Mouse (Mus musculus): ENCODE data around the gene Sfxn2. TPM values are rescaled to one million over a fixed set of nuclear protein-coding genes. Genes with fewer than 3 reads are reported as not detected.

The Sfxn2 gene
- polyA plus RNA-seq, 1 experiment = 1.3 TPM

DNA sequence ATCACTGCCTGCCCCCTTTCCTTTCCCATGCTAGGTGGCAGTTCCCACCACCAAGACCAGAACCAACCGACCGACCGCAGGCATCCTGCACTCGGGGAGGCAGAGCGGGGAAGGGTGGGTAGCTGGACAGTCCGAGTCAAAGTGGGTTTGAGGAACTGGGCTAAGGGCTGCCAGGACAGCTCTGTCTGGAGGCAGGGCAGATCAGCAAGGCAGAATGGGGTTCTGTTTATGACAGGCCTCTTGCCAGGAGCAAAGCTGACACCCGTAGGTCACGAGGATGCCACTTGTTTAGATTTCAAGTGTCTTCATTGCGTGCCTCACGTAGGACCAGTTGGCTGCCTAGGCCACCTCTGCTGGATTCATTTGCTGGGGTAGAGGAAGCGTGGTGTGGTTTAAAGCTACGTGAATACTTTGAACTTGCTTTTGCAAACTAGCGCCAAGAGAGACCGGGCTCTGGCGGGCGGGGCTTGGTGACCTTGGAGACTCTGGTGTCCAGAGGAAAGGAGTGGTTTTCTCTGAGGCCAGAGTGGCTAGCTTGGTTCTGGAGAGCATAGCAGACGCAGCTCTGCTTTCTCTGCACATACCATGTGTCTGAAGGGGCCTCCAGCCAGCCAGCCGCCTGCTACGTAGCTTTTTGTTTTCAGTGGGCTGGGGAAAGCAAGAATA lies 68.4 kb downstream of the Sfxn2 start:
- H3K36me3 ChIP-seq (ENCODE audit: control insufficient read depth, insufficient read depth, low read length) = peaks cover 34% of the 10 kb centered on the region
- TF ChIP-seq POLR2A (IDR thresholded peaks at IDR 0.05; ENCODE audit: low read depth, low read length) (no peak), CTCF (IDR thresholded peaks at IDR 0.05; ENCODE audit: extremely low read depth, insufficient read length, insufficient replicate concordance, low read depth, low read length) (no peak)
- H3K4me1 ChIP-seq (ENCODE audit: control insufficient read depth, insufficient read depth, insufficient read length, low read length) = peaks cover 13% of the 10 kb centered on the region
- peak overlapping the region; percentile 44 for H3K27ac ChIP-seq (ENCODE audit: insufficient read depth, low read depth, low read length)
- WGBS = 42% methylated on average over 19 of the region's 19 CpGs
- H3K4me3 ChIP-seq (ENCODE audit: low read depth, low read length) = no peak overlapping the region
- H3K27me3 ChIP-seq (ENCODE audit: control insufficient read depth, insufficient read depth, low read length) = no peaks in the 10 kb centered on the region

- peaks cover 34% of the 10 kb centered on the region for H3K36me3 ChIP-seq (ENCODE audit: control insufficient read depth, insufficient read depth, low read length)
- H3K27ac ChIP-seq (ENCODE audit: insufficient read depth, low read depth, low read length) = peak overlapping the region; percentile 44; the same call in 1 of the 2 replicates
- no peak overlapping the region for H3K4me3 ChIP-seq (ENCODE audit: low read depth, low read length)
- peaks cover 13% of the 10 kb centered on the region for H3K4me1 ChIP-seq (ENCODE audit: control insufficient read depth, insufficient read depth, insufficient read length, low read length)
- WGBS = 75% methylated on average over 22 of the region's 22 CpGs
- 0 out of 2 replicates have a peak, but pooled peaks have one; percentile 14 for TF ChIP-seq POLR2A (IDR thresholded peaks at IDR 0.05; ENCODE audit: low read depth, low read length)
- TF ChIP-seq CTCF (IDR thresholded peaks at IDR 0.05; ENCODE audit: extremely low read depth, insufficient read length, insufficient replicate concordance, low read depth, low read length) = no peak
- H3K27me3 ChIP-seq (ENCODE audit: control insufficient read depth, insufficient read depth, low read length) = no peaks in the 10 kb centered on the region
Observed at GRCm38 (mm10) chr19:46642136-46642753, 69.1 kb downstream of the Sfxn2 start.

- WGBS = 80% methylated on average over 5 of the region's 5 CpGs
- peaks cover 13% of the 10 kb centered on the region for H3K4me1 ChIP-seq (ENCODE audit: control insufficient read depth, insufficient read depth, insufficient read length, low read length)
Observed at GRCm38 (mm10) chr19:46643236-46643635, 70.1 kb downstream of the Sfxn2 start.

DNA sequence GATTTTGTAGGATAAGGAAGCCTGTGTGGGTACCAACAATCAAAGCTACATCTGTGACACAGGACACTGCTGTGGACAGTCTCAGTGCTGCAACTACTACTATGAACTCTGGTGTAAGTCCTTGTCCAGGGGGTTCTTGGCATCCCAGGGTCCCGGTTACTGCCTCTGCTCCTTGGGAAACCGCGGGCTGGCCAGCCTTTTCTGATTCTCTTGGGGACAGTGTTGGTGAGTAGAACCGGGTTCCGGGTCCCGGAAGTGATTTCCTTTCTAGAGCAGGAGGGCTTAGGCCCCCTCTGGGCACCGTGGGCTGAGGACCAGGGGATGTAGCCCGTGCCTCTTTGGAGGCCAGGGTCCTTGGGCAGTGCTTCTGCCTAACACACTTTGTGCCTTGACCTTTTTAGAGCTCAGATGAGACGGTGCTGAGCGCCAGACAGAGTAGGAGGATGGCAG lies 71.2 kb downstream of the Sfxn2 start:
- H3K27me3 ChIP-seq (ENCODE audit: control insufficient read depth, insufficient read depth, low read length) = no peaks in the 10 kb centered on the region
- peaks cover 23% of the 10 kb centered on the region for H3K36me3 ChIP-seq (ENCODE audit: control insufficient read depth, insufficient read depth, low read length)
- 74% methylated on average over 10 of the region's 10 CpGs for WGBS
- H3K4me1 ChIP-seq (ENCODE audit: control insufficient read depth, insufficient read depth, insufficient read length, low read length) = peaks cover 13% of the 10 kb centered on the region
- TF ChIP-seq CTCF (IDR thresholded peaks at IDR 0.05; ENCODE audit: extremely low read depth, insufficient read length, insufficient replicate concordance, low read depth, low read length) (no peak), POLR2A (IDR thresholded peaks at IDR 0.05; ENCODE audit: low read depth, low read length) (no peak)
- H3K4me3 ChIP-seq (ENCODE audit: low read depth, low read length) = no peak overlapping the region
- H3K27ac ChIP-seq (ENCODE audit: insufficient read depth, low read depth, low read length) = no peak overlapping the region

More at GRCm38 (mm10) chr19:46643236-46643635, 70.1 kb downstream of the Sfxn2 start:
- Histone ChIP-seq H3K4me3 (ENCODE audit: low read depth, low read length) (no peak overlapping the region), H3K27me3 (ENCODE audit: control insufficient read depth, insufficient read depth, low read length) (no peaks in the 10 kb centered on the region), H3K27ac (ENCODE audit: insufficient read depth, low read depth, low read length) (no peak overlapping the region), H3K36me3 (ENCODE audit: control insufficient read depth, insufficient read depth, low read length) (peaks cover 26% of the 10 kb centered on the region)
- TF ChIP-seq POLR2A (IDR thresholded peaks at IDR 0.05; ENCODE audit: low read depth, low read length) (no peak), CTCF (IDR thresholded peaks at IDR 0.05; ENCODE audit: extremely low read depth, insufficient read length, insufficient replicate concordance, low read depth, low read length) (no peak)

DNA sequence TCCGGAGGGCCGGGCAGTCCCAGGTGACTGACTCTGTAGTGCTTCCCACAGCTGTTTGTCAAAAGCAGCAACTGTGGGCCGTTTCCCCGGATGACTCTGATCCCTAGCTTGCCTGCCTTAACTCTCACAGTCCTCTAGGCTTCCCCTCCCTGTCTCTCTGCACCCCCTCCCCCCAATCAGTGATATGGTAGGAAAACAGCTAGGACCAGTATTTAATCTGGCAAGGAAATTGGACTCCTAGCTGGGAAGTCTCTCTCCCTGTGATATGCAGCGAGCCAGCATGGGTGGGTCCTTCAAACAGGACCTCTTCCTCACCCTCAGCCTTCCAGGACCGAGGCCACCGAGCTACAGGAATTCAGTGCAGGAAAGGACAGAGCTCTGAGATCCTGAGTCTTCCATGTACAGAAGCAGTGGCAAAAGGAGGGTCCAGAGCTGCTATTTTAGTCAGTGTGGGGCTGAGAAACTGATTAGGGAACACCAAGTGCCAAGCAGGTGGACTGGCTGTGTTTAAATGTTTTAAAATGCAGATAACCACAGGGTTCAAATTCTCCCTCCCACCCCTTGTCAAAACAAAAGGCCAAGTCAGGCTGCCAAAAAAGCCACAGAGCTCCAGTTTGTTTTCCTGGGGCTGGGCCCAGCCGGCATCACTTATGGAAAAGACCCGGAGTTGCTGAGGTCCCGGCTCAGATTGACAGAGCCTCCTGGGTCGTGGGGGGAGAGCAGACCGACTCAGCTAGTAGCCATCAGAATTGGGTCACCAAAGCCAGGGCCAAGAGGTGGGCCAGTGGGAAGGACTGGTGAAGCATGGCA lies 71.8 kb downstream of the Sfxn2 start:
- WGBS = 25% methylated on average over 12 of the region's 12 CpGs
- Histone ChIP-seq H3K27me3 (ENCODE audit: control insufficient read depth, insufficient read depth, low read length) (no peaks in the 10 kb centered on the region), H3K27ac (ENCODE audit: insufficient read depth, low read depth, low read length) (peak overlapping the region; percentile 10; the same call in 1 of the 2 replicates), H3K36me3 (ENCODE audit: control insufficient read depth, insufficient read depth, low read length) (peaks cover 20% of the 10 kb centered on the region), H3K4me3 (ENCODE audit: low read depth, low read length) (no peak overlapping the region), H3K4me1 (ENCODE audit: control insufficient read depth, insufficient read depth, insufficient read length, low read length) (peaks cover 13% of the 10 kb centered on the region)
- no peak for TF ChIP-seq POLR2A (IDR thresholded peaks at IDR 0.05; ENCODE audit: low read depth, low read length)
- TF ChIP-seq CTCF (IDR thresholded peaks at IDR 0.05; ENCODE audit: extremely low read depth, insufficient read length, insufficient replicate concordance, low read depth, low read length) = no peak

- no peaks in the 10 kb centered on the region for H3K27me3 ChIP-seq (ENCODE audit: control insufficient read depth, insufficient read depth, low read length)
- peaks cover 13% of the 10 kb centered on the region for H3K4me1 ChIP-seq (ENCODE audit: control insufficient read depth, insufficient read depth, insufficient read length, low read length)
- 86% methylated on average over 12 of the region's 12 CpGs for WGBS
- peaks cover 20% of the 10 kb centered on the region for H3K36me3 ChIP-seq (ENCODE audit: control insufficient read depth, insufficient read depth, low read length)
- H3K27ac ChIP-seq (ENCODE audit: insufficient read depth, low read depth, low read length) = peak overlapping the region; percentile 19; the same call in 1 of the 2 replicates
- no peak overlapping the region for H3K4me3 ChIP-seq (ENCODE audit: low read depth, low read length)
- TF ChIP-seq CTCF (IDR thresholded peaks at IDR 0.05; ENCODE audit: extremely low read depth, insufficient read length, insufficient replicate concordance, low read depth, low read length) (no peak), POLR2A (IDR thresholded peaks at IDR 0.05; ENCODE audit: low read depth, low read length) (no peak)
Observed at GRCm38 (mm10) chr19:46646041-46646481, 72.9 kb downstream of the Sfxn2 start.
